Mouse (Mus musculus) erythroblast, embryonic 14.5 days (primary cell): ENCODE measurements around the gene Zyg11b.

ENCODE experiments used
- GATA1 ChIP-seq: IDR thresholded peaks from 2 replicates; pipeline ENCODE4 v1.6.1; 2012; ENCODE audit warnings: low read length, inconsistent platforms, mixed read lengths
- TAL1 ChIP-seq: IDR thresholded peaks from 3 replicates; pipeline ENCODE4 v1.6.1; 2012; ENCODE audit warnings: low read length, inconsistent platforms, mixed read lengths

GRCm38 (mm10) chr4:108219019-108219418 is 81.9 kb downstream of the Zyg11b start:
- TF ChIP-seq GATA1 (no peak), TAL1 (no peak)
